Mouse (Mus musculus) liver, adult 10 weeks (tissue): ENCODE data around the gene Ndufc2. TPM values are rescaled to one million over a fixed set of nuclear protein-coding genes. Genes with fewer than 3 reads are reported as not detected.

Experiments used
- polyA plus RNA-seq: library from polyadenylated mRNA; stranded (reverse); fragments of 350-450 nt; fragmentation: Illumina TruSeq; extraction: RNeasy Lipid Tissue Mini Kit (QIAGEN cat#74804); gene quantifications from one replicate; pipeline ENCODE4 v1.2.3, GENCODE M21; 2014; ENCODE audit warnings: low read depth, low replicate concordance

Ndufc2 gene
- 164 TPM for polyA plus RNA-seq

DNA sequence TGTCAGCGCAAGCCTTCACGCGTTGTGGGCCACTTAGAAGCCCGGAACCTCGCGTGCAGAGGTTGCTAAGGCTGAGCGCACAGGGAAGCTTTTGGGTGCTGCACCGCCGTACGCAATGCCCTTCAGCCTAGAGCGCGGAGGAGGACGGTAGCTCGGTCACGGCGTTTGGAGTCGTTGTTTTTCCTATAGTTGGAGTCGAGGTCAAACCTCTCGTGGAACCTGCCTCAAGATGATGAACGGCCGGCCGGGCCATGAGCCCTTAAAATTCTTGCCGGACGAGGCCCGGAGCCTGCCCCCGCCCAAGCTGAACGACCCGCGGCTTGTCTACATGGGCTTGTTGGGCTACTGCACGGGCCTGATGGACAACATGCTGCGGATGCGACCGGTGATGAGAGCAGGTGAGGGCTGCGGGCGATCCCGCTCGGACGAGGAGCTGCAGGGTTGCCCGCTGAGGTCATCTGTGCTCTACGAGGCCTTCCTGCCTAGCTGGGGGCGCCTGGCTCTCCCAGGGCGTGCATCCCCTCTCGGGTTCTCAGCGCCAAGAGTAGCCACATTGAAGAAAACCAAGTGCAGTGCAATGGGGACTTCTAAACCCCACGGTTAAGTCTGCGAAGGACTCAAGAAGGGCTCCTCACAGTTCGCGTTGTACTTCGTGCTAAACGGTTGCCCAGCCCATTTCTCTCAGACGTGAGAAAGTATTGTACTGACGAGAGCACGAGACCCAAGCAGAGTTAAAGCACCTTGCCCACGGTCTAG lies at the start of gene Ndufc2:
TSS of gene Ndufc2 (plus strand) at position 44 of the 756 bp plus-strand sequence.

GRCm38 (mm10) chr7:97416906-97417777 lies 17.3 kb downstream of the Ndufc2 start, which contains the start of gene Thrsp:
Thrsp (minus strand) TSS chr7:97417730.

GRCm38 (mm10) chr7:97451023-97451422 lies 51.2 kb downstream of the Ndufc2 start, which contains the start of gene Kctd14:
Kctd14 (plus strand) TSS chr7:97451323.

Other genes with a start within 250 kb of the Ndufc2 start
- gene Usp35, start 68.0 kb upstream of the Ndufc2 start, polyA plus RNA-seq = 0.11 TPM
- gene Kctd21, start 67.7 kb upstream of the Ndufc2 start, polyA plus RNA-seq = 4.2 TPM
- gene Alg8, start 28.4 kb upstream of the Ndufc2 start, polyA plus RNA-seq = 10.1 TPM
- gene Thrsp, start 17.7 kb downstream of the Ndufc2 start, polyA plus RNA-seq = 105 TPM
- gene Kctd14, start 51.3 kb downstream of the Ndufc2 start, polyA plus RNA-seq = 0.24 TPM
- 22.5 TPM for gene Ints4, start 81.0 kb downstream of the Ndufc2 start, polyA plus RNA-seq
- gene Aamdc, start 179.5 kb downstream of the Ndufc2 start, polyA plus RNA-seq = 16.2 TPM
- 6.8 TPM for gene Rsf1, start 179.9 kb downstream of the Ndufc2 start, polyA plus RNA-seq